Mouse (Mus musculus): ENCODE data around the gene Clec12a.
"Not testable (repeated sequence)": the region's sequence is repeated elsewhere in the genome, so short reads cannot be mapped to it uniquely, and the experiment has no call there.

The Clec12a gene

GRCm38 (mm10) chr6:129342391-129342790, at the start of gene Clec12a:
Gene Clec12a (plus strand): TSS chr6:129342691.
- DNase-seq (ENCODE audit: extremely low spot score, low spot score): not testable (repeated sequence)

GRCm38 (mm10) chr6:129304180-129304579, 38.3 kb upstream of the Clec12a start:
- DNase-seq (ENCODE audit: extremely low spot score, low spot score): no peak

- no peak for DNase-seq (ENCODE audit: extremely low spot score, low spot score)
Observed at GRCm38 (mm10) chr6:129312499-129312898, 30.0 kb upstream of the Clec12a start.

GRCm38 (mm10) chr6:129314655-129315168, 27.8 kb upstream of the Clec12a start:
- no peak for DNase-seq (ENCODE audit: extremely low spot score, low spot score)

GRCm38 (mm10) chr6:129315698-129316097, 26.8 kb upstream of the Clec12a start:
- DNase-seq (ENCODE audit: extremely low spot score, low spot score): no peak

GRCm38 (mm10) chr6:129316463-129316862, 26.0 kb upstream of the Clec12a start:
- no peak for DNase-seq (ENCODE audit: extremely low spot score, low spot score)

GRCm38 (mm10) chr6:129318395-129318794, 24.1 kb upstream of the Clec12a start:
- DNase-seq (ENCODE audit: extremely low spot score, low spot score): no peak

- no peak for DNase-seq (ENCODE audit: extremely low spot score, low spot score)
Observed at GRCm38 (mm10) chr6:129319331-129319730, 23.2 kb upstream of the Clec12a start.

- DNase-seq (ENCODE audit: extremely low spot score, low spot score): no peak
Observed at GRCm38 (mm10) chr6:129326016-129326415, 16.5 kb upstream of the Clec12a start.

GRCm38 (mm10) chr6:129326568-129327150, 15.8 kb upstream of the Clec12a start:
- DNase-seq (ENCODE audit: extremely low spot score, low spot score): no peak

GRCm38 (mm10) chr6:129331610-129332009, 10.9 kb upstream of the Clec12a start, which contains the start of gene 4922502D21Rik:
Gene 4922502D21Rik (minus strand): TSS chr6:129331796.
- no peak for DNase-seq (ENCODE audit: extremely low spot score, low spot score)

GRCm38 (mm10) chr6:129333674-129334078, 8.8 kb upstream of the Clec12a start:
- DNase-seq (ENCODE audit: extremely low spot score, low spot score): peak; percentile 20

GRCm38 (mm10) chr6:129337751-129338150, 4.7 kb upstream of the Clec12a start:
- DNase-seq (ENCODE audit: extremely low spot score, low spot score): no peak

GRCm38 (mm10) chr6:129344408-129344807, 1.9 kb downstream of the Clec12a start:
- no peak for DNase-seq (ENCODE audit: extremely low spot score, low spot score)

- no peak for DNase-seq (ENCODE audit: extremely low spot score, low spot score)
Observed at GRCm38 (mm10) chr6:129349524-129350352, 7.2 kb downstream of the Clec12a start.

GRCm38 (mm10) chr6:129351091-129351490, 8.6 kb downstream of the Clec12a start:
- no peak for DNase-seq (ENCODE audit: extremely low spot score, low spot score)

- no peak for DNase-seq (ENCODE audit: extremely low spot score, low spot score)
Observed at GRCm38 (mm10) chr6:129355774-129356173, 13.3 kb downstream of the Clec12a start.

GRCm38 (mm10) chr6:129356430-129356829, 13.9 kb downstream of the Clec12a start:
- DNase-seq (ENCODE audit: extremely low spot score, low spot score): no peak

- DNase-seq (ENCODE audit: extremely low spot score, low spot score): no peak
Observed at GRCm38 (mm10) chr6:129359515-129359914, 17.0 kb downstream of the Clec12a start.

- no peak for DNase-seq (ENCODE audit: extremely low spot score, low spot score)
Observed at GRCm38 (mm10) chr6:129363942-129364341, 21.5 kb downstream of the Clec12a start.

GRCm38 (mm10) chr6:129365959-129366359, 23.5 kb downstream of the Clec12a start:
- DNase-seq (ENCODE audit: extremely low spot score, low spot score): peak; percentile 27

- no peak for DNase-seq (ENCODE audit: extremely low spot score, low spot score)
Observed at GRCm38 (mm10) chr6:129369374-129370132, 27.1 kb downstream of the Clec12a start.

All from neural tube, embryonic 10.5 days (tissue).